Mouse (Mus musculus): Measurements from ENCODE around the gene Kmt5c. TPM values are rescaled to one million over a fixed set of nuclear protein-coding genes. Genes with fewer than 3 reads are reported as not detected.
"Not testable (repeated sequence)": the region's sequence is repeated elsewhere in the genome, so short reads cannot be mapped to it uniquely, and the experiment has no call there.

Kmt5c gene
- polyA plus RNA-seq, 1 experiment from 2014 or later, result 76.2 TPM

DNA sequence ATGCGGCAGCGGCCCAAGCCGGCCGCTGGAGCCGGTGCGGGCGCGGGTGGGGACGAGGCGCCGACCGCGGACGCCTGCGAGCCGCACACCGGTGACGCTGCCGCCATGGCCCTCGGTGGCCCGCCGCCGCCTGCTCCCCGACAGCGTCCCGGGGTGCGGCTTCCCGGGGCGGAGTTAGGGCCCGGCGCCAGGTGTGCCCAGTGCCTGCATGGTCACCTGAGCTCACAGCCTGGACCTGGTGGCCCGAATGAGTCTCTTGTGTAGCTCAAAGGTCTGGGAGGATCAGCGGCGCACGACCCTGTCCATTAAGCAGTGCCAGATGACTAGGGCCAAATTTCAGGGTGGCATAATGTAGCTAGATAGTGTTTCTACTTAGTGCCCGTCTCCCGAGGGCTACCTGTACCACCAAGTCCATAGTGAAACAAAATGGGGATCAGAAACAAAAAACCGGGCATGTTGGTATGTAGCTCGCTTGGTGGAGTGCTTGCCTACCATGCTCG is 49.6 kb downstream of the Kmt5c start, which contains the start of gene Tmem238:
TSS of gene Tmem238 (minus strand) at position 221 of the 500 bp plus-strand sequence.
- DNase-seq (ENCODE audit: low spot score) (peak; percentile 58), ATAC-seq (ENCODE audit: insufficient number of reproducible peaks, low FRiP score, low TSS enrichment, low read depth) (peak; percentile 4; the same call in 1 of the 2 replicates)
- peak within 1 kb of the TSS; percentile 84 for H3K9ac ChIP-seq (ENCODE audit: low read length)
- WGBS, result 7% methylated on average over 40 of the region's 40 CpGs
- H3K36me3 ChIP-seq (ENCODE audit: control insufficient read depth, insufficient read depth, low read length), result peaks cover 4% of the 10 kb centered on the region; the same call in 1 of the 2 replicates
- H3K27me3 ChIP-seq (ENCODE audit: control insufficient read depth, insufficient read depth, low read length), result peaks cover 6% of the 10 kb centered on the region; the same call in 1 of the 2 replicates
- H3K9me3 ChIP-seq (ENCODE audit: control insufficient read depth, low read length), result no peaks in the 10 kb centered on the region
- peak within 1 kb of the TSS; percentile 44 for H3K4me3 ChIP-seq (ENCODE audit: low read depth, low read length)
- H3K4me1 ChIP-seq (ENCODE audit: control insufficient read depth, insufficient read depth, low read length), result peaks cover 6% of the 10 kb centered on the region
- 0 out of 2 replicates have a peak within 1 kb of the TSS, but pooled peaks have one; percentile 36 for H3K27ac ChIP-seq (replicated peaks; ENCODE audit: low read depth, low read length)
- peak within 1 kb of the TSS; percentile 91 for H3K4me2 ChIP-seq (ENCODE audit: low read depth, severe bottlenecking)

DNA sequence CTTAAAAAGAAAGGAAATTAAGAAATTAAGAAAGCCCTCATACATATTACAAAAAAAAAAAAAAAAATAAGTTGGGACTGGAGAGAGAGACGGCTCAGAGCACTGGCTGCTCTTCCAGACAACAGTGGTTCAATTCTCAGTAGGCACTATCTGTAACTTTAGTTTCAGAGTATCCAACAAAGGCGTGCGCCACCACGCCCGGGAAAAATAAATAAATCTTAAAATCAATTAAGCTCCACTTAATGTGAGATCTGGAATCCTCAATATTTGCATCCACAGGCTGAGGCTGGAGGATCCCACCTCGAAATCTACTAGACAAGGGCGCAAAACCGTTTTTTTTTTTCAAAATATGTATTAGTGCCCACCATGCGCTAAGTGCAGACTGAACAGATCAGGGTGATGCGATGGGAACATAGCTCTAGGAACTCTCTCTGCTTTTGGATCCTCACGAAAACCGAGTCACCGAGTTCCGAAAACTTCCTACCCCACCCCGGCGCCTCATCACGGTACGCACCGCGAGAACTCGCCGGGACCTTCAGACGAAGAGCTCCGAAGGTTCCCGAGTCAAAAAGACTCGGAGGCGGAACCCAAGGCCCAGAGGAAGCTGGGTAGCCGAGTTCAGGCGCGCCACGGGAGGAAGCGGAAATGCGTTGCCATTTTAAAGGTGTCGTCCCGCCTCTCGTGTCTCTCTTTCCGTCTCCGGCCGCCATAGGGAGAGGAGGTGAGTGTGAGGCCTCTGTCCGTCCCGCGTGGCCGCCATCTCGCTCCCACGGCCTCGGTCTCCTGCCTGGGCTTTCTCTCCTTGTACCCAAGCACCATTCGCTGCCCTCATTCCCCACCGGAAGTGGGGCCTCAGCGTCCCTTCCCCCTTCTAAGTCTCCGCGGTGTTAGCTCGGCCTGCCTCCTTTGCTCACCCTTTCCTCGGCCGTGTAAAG is 52.6 kb downstream of the Kmt5c start, which contains the start of gene Rpl28:
TSS of gene Rpl28 (plus strand) at position 597 of the 935 bp plus-strand sequence.
- H3K9ac ChIP-seq (ENCODE audit: low read length), result peak within 1 kb of the TSS; percentile 97
- peak within 1 kb of the TSS; percentile 86 for H3K4me2 ChIP-seq (ENCODE audit: low read depth, severe bottlenecking)
- ATAC-seq (ENCODE audit: insufficient number of reproducible peaks, low FRiP score, low TSS enrichment, low read depth) (peak; percentile 88), DNase-seq (ENCODE audit: low spot score) (peak; percentile 96)
- peak within 1 kb of the TSS; percentile 86 for H3K27ac ChIP-seq (replicated peaks; ENCODE audit: low read depth, low read length)
- peaks cover 6% of the 10 kb centered on the region; the same call in 1 of the 2 replicates for H3K27me3 ChIP-seq (ENCODE audit: control insufficient read depth, insufficient read depth, low read length)
- H3K36me3 ChIP-seq (ENCODE audit: control insufficient read depth, insufficient read depth, low read length), result peaks cover 14% of the 10 kb centered on the region
- H3K9me3 ChIP-seq (ENCODE audit: control insufficient read depth, low read length), result no peaks in the 10 kb centered on the region
- 2% methylated on average over 51 of the region's 54 CpGs for WGBS
- peaks cover 6% of the 10 kb centered on the region for H3K4me1 ChIP-seq (ENCODE audit: control insufficient read depth, insufficient read depth, low read length)
- H3K4me3 ChIP-seq (ENCODE audit: low read depth, low read length), result peak within 1 kb of the TSS; percentile 91

DNA sequence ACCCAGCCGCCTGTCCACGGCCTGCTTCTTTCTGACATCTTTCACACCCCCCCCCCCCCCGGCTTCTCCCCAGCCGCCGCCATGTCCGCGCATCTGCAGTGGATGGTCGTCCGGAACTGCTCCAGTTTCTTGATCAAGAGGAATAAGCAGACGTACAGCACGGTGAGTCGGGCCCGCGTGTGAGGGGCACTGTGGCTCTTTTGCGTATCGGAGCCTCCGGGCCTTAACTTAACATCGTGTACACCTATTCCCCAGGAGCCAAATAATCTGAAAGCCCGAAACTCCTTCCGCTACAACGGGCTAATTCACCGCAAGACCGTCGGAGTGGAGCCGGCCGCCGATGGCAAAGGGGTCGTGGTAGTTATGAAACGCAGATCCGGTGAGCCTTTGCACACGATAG is 53.3 kb downstream of the Kmt5c start:
- peak overlapping the region; percentile 86 for H3K4me2 ChIP-seq (ENCODE audit: low read depth, severe bottlenecking)
- H3K4me3 ChIP-seq (ENCODE audit: low read depth, low read length), result peak overlapping the region; percentile 91
- DNase-seq (ENCODE audit: low spot score); H3K4me1 ChIP-seq (ENCODE audit: control insufficient read depth, insufficient read depth, low read length); ATAC-seq (ENCODE audit: insufficient number of reproducible peaks, low FRiP score, low TSS enrichment, low read depth); H3K9me3 ChIP-seq (ENCODE audit: control insufficient read depth, low read length); H3K27me3 ChIP-seq (ENCODE audit: control insufficient read depth, insufficient read depth, low read length): not testable (repeated sequence)
- peaks cover 15% of the 10 kb centered on the region for H3K36me3 ChIP-seq (ENCODE audit: control insufficient read depth, insufficient read depth, low read length)
- H3K9ac ChIP-seq (ENCODE audit: low read length), result peak overlapping the region; percentile 97
- WGBS, result under 1% methylated on average over 31 of the region's 31 CpGs
- peak overlapping the region; percentile 86 for H3K27ac ChIP-seq (replicated peaks; ENCODE audit: low read depth, low read length)

DNA sequence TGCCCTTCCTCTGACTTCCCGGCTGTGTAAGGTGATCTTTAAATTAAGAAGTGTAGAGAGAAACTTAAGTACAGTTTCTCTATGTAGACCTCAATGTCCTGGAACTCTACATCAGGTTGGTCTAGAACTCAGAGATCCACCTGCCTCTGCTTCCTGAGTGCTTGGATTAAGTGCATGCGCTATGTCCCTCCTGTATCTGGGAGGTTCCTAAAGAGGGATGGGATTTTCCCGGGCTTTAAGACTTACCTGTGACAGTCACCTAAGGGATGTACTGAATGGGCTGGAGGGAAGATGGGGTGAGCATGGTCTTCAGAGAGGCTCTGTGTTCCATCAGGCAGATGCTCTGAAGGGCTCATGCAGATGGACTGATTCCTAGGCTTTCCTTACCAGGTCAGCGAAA is 53.8 kb downstream of the Kmt5c start:
- Histone ChIP-seq H3K9me3 (ENCODE audit: control insufficient read depth, low read length) (no peaks in the 10 kb centered on the region), H3K27me3 (ENCODE audit: control insufficient read depth, insufficient read depth, low read length) (peaks cover 4% of the 10 kb centered on the region; the same call in 1 of the 2 replicates), H3K4me2 (ENCODE audit: low read depth, severe bottlenecking) (peak overlapping the region; percentile 86), H3K4me1 (ENCODE audit: control insufficient read depth, insufficient read depth, low read length) (peaks cover 3% of the 10 kb centered on the region), H3K9ac (ENCODE audit: low read length) (peak overlapping the region; percentile 97), H3K36me3 (ENCODE audit: control insufficient read depth, insufficient read depth, low read length) (peaks cover 15% of the 10 kb centered on the region), H3K27ac (replicated peaks; ENCODE audit: low read depth, low read length) (no peak overlapping the region; the same call in 1 of the 2 replicates), H3K4me3 (ENCODE audit: low read depth, low read length) (peak overlapping the region; percentile 91)
- DNase-seq (ENCODE audit: low spot score) (no peak), ATAC-seq (ENCODE audit: insufficient number of reproducible peaks, low FRiP score, low TSS enrichment, low read depth) (no peak)
- WGBS, result 38% methylated on average over 4 of the region's 4 CpGs

GRCm38 (mm10) chr7:4794631-4795168 is 54.8 kb downstream of the Kmt5c start:
- Histone ChIP-seq H3K36me3 (ENCODE audit: control insufficient read depth, insufficient read depth, low read length) (peaks cover 15% of the 10 kb centered on the region), H3K4me3 (ENCODE audit: low read depth, low read length) (no peak overlapping the region), H3K27me3 (ENCODE audit: control insufficient read depth, insufficient read depth, low read length) (peaks cover 3% of the 10 kb centered on the region; the same call in 1 of the 2 replicates), H3K9me3 (ENCODE audit: control insufficient read depth, low read length) (no peaks in the 10 kb centered on the region), H3K4me2 (ENCODE audit: low read depth, severe bottlenecking) (no peak overlapping the region), H3K4me1 (ENCODE audit: control insufficient read depth, insufficient read depth, low read length) (no peaks in the 10 kb centered on the region; the same call in 1 of the 2 replicates), H3K27ac (replicated peaks; ENCODE audit: low read depth, low read length) (no peak overlapping the region), H3K9ac (ENCODE audit: low read length) (no peak overlapping the region)
- no peak for ATAC-seq (ENCODE audit: insufficient number of reproducible peaks, low FRiP score, low TSS enrichment, low read depth)
- WGBS, result 89% methylated on average over 3 of the region's 3 CpGs
- DNase-seq (ENCODE audit: low spot score), result no peak

DNA sequence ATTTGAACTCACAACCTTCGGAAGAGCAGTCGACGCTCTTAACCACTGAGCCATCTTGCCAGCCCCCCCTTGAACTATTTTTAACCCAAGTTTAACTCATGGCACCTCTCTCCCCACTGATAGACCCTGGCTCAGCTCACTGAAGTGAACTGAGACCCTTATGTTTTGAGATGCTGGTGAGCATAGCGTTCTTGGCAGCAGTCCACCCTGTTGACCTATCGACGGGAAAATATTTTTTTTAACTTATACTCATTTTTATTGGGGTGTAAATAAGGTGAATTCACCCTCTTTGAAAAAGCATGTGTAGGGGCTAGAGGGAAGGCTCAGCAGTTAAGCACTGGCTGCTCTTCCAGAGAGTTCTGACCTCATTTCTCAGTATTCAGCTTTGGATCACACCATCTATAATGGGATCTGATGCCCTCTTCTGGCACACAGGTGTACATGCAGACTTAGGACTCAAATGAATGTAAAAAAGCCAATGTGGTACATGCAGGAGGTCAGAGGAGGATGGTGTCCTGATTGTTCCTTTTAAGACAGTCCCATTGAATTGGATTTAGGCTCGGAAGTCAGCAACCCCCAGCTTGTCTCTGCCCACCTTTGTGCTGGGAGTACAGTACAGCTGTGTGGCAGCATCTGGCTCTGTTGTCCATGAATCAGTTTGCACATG is 56.0 kb downstream of the Kmt5c start:
- DNase-seq (ENCODE audit: low spot score) (no peak), ATAC-seq (ENCODE audit: insufficient number of reproducible peaks, low FRiP score, low TSS enrichment, low read depth) (no peak)
- no peaks in the 10 kb centered on the region; the same call in 1 of the 2 replicates for H3K4me1 ChIP-seq (ENCODE audit: control insufficient read depth, insufficient read depth, low read length)
- H3K27me3 ChIP-seq (ENCODE audit: control insufficient read depth, insufficient read depth, low read length), result no peaks in the 10 kb centered on the region
- H3K4me3 ChIP-seq (ENCODE audit: low read depth, low read length), result no peak overlapping the region
- no peaks in the 10 kb centered on the region for H3K9me3 ChIP-seq (ENCODE audit: control insufficient read depth, low read length)
- no peak overlapping the region for H3K4me2 ChIP-seq (ENCODE audit: low read depth, severe bottlenecking)
- no peak overlapping the region for H3K9ac ChIP-seq (ENCODE audit: low read length)
- no peak overlapping the region for H3K27ac ChIP-seq (replicated peaks; ENCODE audit: low read depth, low read length)
- H3K36me3 ChIP-seq (ENCODE audit: control insufficient read depth, insufficient read depth, low read length), result peaks cover 15% of the 10 kb centered on the region
- WGBS, result 79% methylated on average over 7 of the region's 7 CpGs

All from limb, embryonic 11.5 days (tissue).